Mouse (Mus musculus): ENCODE data around the gene Mfsd9. TPM values are rescaled to one million over a fixed set of nuclear protein-coding genes. Genes with fewer than 3 reads are reported as not detected.

Mfsd9 gene
- polyA plus RNA-seq, 1 experiment from 2014 or later, result 0.82 TPM

DNA sequence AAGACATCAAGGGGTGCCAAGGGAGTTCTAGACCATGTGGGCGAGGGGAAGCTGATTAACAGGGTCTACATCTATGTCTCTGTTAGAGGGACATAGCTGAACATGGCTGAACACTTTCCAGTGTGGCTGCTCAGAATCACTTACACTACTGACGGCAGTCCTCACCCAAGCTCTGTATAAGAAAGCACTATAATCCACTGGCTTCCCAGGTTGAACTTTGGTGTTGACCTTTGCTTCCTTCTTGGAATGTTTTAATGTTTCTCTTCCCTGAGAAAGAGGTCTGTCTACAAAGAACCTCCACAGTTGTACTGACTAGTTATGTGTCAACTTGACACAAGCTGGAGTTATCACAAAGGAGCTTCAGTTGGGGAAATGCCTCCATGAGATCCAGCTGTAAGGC, 14.4 kb downstream of the Mfsd9 start:
- Histone ChIP-seq H3K4me3 (replicated peaks) (no peak overlapping the region), H3K27ac (no peak overlapping the region), H3K9me3 (replicated peaks) (no peaks in the 10 kb centered on the region), H3K4me1 (replicated peaks) (peaks cover 21% of the 10 kb centered on the region), H3K9ac (no peak overlapping the region), H3K36me3 (peaks cover 27% of the 10 kb centered on the region), H3K4me2 (no peak overlapping the region), H3K27me3 (no peaks in the 10 kb centered on the region)
- WGBS (ENCODE audit: insufficient replicate concordance), result 65% methylated on average over 2 of the region's 2 CpGs
- DNase-seq (no peak), ATAC-seq (ENCODE audit: low read depth) (no peak)

DNA sequence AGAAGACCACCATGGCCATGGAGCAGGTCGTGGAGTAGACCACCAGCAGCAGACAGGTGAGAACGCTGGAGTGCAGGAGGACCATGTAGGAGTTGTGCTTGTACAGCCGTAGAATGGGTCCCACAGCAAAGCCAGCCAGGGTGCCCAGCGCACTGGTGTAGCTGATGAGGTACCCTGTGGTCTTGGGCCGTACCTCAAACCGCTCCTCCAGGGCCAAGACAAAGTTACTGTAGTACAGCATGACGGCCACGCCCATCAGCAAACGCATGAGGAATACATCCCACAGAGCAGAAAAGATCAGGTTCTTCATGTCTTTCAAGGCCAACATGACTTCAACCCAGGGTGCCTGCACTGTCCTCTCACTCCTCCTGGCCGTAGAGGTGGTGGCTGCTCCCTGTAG, 16.4 kb downstream of the Mfsd9 start:
- 84% methylated on average over 10 of the region's 10 CpGs for WGBS (ENCODE audit: insufficient replicate concordance)
- ATAC-seq (ENCODE audit: low read depth) (no peak), DNase-seq (no peak)
- Histone ChIP-seq H3K4me1 (replicated peaks) (peaks cover 29% of the 10 kb centered on the region), H3K9me3 (replicated peaks) (no peaks in the 10 kb centered on the region), H3K4me2 (0 out of 2 replicates have a peak overlapping the region, but pooled peaks have one; percentile 37), H3K27ac (no peak overlapping the region), H3K4me3 (replicated peaks) (no peak overlapping the region), H3K9ac (no peak overlapping the region), H3K27me3 (no peaks in the 10 kb centered on the region), H3K36me3 (peaks cover 15% of the 10 kb centered on the region)

DNA sequence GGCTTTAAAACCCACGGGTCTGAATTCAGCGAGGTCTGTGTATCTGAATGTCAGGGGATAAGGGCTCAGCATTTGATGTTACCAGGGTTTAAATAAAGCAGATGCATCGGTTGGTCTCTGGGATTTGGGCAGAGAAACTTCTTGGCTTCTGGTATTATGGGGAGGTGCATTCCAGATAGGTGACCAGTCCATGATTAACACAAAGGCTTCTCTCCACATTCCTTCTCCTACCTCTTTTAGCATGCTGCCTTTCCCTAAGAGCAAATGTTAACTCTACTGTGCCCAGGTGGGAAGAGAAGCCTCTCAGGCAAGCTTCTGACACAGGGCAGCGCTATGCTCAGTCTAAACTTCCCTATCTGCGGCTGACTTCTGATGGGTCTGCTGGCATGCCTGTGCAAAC, 17.3 kb downstream of the Mfsd9 start:
- no peaks in the 10 kb centered on the region for H3K9me3 ChIP-seq (replicated peaks)
- 81% methylated on average over 5 of the region's 5 CpGs for WGBS (ENCODE audit: insufficient replicate concordance)
- 0 out of 2 replicates have a peak overlapping the region, but pooled peaks have one; percentile 37 for H3K4me2 ChIP-seq
- H3K27ac ChIP-seq, result no peak overlapping the region
- peaks cover 8% of the 10 kb centered on the region; the same call in 1 of the 2 replicates for H3K36me3 ChIP-seq
- DNase-seq (no peak), ATAC-seq (ENCODE audit: low read depth) (no peak)
- H3K4me1 ChIP-seq (replicated peaks), result peaks cover 29% of the 10 kb centered on the region
- no peak overlapping the region for H3K9ac ChIP-seq
- H3K4me3 ChIP-seq (replicated peaks), result no peak overlapping the region
- H3K27me3 ChIP-seq, result no peaks in the 10 kb centered on the region

DNA sequence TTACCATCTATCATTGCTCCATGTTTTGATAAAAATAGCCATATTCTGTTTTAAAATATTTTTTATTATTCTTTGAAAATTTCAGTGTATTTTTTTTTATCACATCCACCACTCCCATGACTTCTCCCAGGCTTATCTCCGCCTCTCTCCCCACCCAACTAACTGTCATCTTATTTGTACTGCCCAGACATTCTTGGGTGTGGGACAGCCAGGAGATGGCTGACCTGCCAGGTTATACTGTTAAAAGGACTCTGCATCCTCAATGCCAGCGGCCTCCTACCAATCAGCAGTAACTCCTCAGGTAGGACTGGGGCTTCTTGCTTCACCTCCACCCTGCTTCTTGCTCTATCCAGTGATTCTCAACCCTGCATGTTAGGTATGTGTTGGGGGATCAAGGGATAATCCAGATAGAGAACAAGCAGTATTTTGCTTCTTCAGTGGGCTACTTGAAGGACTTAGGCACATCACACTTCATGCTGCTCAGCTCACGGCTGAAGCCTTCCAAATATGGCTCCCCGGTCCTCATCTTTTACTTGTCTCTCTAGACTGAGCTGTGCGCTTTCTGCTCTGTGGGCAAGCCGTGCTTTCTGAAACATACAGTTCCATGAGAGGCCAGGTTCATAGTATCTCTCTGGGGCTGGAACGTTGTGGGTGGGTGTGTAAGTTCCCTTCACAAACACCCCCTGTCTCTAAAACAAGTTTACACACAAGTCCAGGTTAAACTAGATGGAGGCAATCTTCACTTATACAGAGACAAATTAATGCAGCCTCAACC, 19.1 kb downstream of the Mfsd9 start:
- ATAC-seq (ENCODE audit: low read depth) (peak; percentile 97), DNase-seq (peak; percentile 39)
- H3K9me3 ChIP-seq (replicated peaks), result no peaks in the 10 kb centered on the region
- H3K9ac ChIP-seq, result peak overlapping the region; percentile 63
- peak overlapping the region; percentile 63 for H3K4me2 ChIP-seq
- WGBS (ENCODE audit: insufficient replicate concordance), result 61% methylated on average over 7 of the region's 7 CpGs
- peaks cover 29% of the 10 kb centered on the region for H3K4me1 ChIP-seq (replicated peaks)
- H3K4me3 ChIP-seq (replicated peaks), result peak overlapping the region; percentile 47
- peaks cover 5% of the 10 kb centered on the region; the same call in 1 of the 2 replicates for H3K36me3 ChIP-seq
- peak overlapping the region; percentile 73 for H3K27ac ChIP-seq
- 0 out of 2 replicates have a peak, but pooled peaks cover 3% of the 10 kb centered on the region for H3K27me3 ChIP-seq

DNA sequence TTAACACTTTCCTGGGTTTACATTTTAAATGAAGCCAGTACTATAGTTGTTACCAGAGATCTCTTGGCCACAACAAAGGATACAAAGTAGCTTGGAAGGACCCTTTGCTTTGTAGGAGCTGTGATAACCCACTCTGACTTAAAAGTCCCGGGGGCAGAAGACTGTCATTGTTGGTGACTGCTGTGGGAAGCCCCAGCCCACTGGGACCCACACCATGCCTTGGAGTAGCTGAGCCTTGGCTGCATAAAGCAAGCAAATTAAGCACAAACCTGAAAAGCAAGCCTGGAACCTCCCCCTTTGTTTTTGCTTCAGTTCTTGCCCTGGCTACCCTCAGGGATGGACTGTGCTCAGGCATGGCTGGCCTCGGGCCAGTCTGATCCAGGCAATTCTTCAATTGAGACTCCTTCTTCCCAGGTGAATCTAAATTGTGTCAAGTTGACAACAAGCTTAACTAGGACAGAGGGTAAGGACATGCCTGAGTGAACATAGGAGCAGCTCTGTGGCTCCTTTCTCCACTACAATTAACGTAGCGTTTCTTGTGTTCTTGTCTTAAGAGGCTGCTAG, 21.1 kb downstream of the Mfsd9 start:
- Histone ChIP-seq H3K36me3 (peaks cover 5% of the 10 kb centered on the region; the same call in 1 of the 2 replicates), H3K9ac (no peak overlapping the region), H3K9me3 (replicated peaks) (no peaks in the 10 kb centered on the region), H3K4me3 (replicated peaks) (no peak overlapping the region), H3K4me1 (replicated peaks) (peaks cover 29% of the 10 kb centered on the region), H3K27ac (no peak overlapping the region), H3K4me2 (no peak overlapping the region), H3K27me3 (0 out of 2 replicates have a peak, but pooled peaks cover 3% of the 10 kb centered on the region)
- DNase-seq (no peak), ATAC-seq (ENCODE audit: low read depth) (no peak)
- WGBS (ENCODE audit: insufficient replicate concordance), result 72% methylated on average over 4 of the region's 4 CpGs

DNA sequence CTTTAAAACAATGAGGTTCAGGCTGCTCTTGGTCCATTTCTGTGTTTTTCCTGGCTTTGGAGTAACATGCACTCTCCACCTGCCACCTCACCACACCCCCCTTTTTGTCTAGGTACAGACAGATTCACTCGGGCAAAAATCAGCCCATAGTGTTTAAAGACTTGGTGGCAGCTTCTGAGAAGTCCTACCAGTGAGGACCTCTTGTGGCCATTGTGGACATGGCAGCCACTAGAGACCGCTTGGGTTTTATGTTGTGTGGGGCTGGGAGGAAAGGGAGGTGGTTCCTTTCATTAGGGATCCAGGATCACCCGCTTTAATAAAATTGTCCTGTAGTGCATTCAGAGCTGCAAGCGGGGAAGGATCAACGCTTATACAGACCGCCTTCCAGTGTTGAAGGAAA, 21.9 kb downstream of the Mfsd9 start:
- ATAC-seq (ENCODE audit: low read depth) (no peak), DNase-seq (peak; percentile 21)
- Histone ChIP-seq H3K4me3 (replicated peaks) (no peak overlapping the region), H3K4me2 (no peak overlapping the region), H3K27ac (no peak overlapping the region), H3K4me1 (replicated peaks) (peaks cover 24% of the 10 kb centered on the region), H3K9me3 (replicated peaks) (no peaks in the 10 kb centered on the region), H3K36me3 (peaks cover 1% of the 10 kb centered on the region; the same call in 1 of the 2 replicates), H3K9ac (no peak overlapping the region), H3K27me3 (0 out of 2 replicates have a peak, but pooled peaks cover 3% of the 10 kb centered on the region)
- 29% methylated on average over 6 of the region's 6 CpGs for WGBS (ENCODE audit: insufficient replicate concordance)

DNA sequence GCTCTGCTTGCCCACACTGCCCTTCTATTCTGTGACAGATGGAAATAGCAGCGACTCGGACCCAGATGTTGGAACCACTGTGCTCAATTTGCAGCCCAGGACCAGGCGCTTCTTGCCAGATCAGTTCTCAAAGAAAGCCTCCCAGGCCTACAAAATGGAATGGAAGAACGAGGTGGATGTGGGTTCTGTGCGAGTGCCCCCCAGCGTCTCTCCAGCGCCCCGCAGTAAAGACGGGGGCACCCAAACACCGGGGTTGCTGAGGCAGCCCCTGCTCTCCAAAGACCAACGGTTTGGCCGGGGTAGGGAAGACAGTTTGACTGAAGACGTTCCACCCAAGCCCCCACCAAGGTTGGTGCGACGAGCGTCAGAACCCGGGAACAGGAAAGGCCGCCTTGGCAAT, 22.9 kb downstream of the Mfsd9 start:
- no peak overlapping the region for H3K4me2 ChIP-seq
- WGBS (ENCODE audit: insufficient replicate concordance), result 70% methylated on average over 18 of the region's 18 CpGs
- no peak overlapping the region for H3K4me3 ChIP-seq (replicated peaks)
- H3K36me3 ChIP-seq, result no peaks in the 10 kb centered on the region
- no peak for DNase-seq
- 0 out of 2 replicates have a peak, but pooled peaks cover 3% of the 10 kb centered on the region for H3K27me3 ChIP-seq
- H3K4me1 ChIP-seq (replicated peaks), result peaks cover 15% of the 10 kb centered on the region
- H3K9ac ChIP-seq, result no peak overlapping the region
- ATAC-seq (ENCODE audit: low read depth), result no peak
- H3K9me3 ChIP-seq (replicated peaks), result no peaks in the 10 kb centered on the region
- no peak overlapping the region for H3K27ac ChIP-seq

DNA sequence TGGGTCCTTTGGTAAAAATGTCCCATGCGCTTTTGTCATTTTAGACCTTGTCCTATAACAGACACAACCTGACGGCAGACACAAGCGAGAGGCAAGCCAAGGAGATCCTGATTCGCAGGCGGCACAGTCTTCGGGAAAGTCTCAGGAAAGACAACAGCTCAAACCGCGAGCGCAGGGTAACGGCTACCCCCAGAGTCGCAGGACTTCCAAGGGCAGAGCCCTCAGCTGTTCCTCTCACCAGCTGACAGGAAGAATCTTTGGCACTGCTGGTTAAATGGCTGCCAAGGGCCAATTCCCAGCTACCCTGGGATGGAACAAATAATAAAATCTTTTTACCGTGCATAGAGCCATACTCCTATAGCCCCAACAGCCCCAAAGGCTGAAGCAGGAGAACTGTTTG, 25.0 kb downstream of the Mfsd9 start:
- ATAC-seq (ENCODE audit: low read depth) (no peak), DNase-seq (no peak)

DNA sequence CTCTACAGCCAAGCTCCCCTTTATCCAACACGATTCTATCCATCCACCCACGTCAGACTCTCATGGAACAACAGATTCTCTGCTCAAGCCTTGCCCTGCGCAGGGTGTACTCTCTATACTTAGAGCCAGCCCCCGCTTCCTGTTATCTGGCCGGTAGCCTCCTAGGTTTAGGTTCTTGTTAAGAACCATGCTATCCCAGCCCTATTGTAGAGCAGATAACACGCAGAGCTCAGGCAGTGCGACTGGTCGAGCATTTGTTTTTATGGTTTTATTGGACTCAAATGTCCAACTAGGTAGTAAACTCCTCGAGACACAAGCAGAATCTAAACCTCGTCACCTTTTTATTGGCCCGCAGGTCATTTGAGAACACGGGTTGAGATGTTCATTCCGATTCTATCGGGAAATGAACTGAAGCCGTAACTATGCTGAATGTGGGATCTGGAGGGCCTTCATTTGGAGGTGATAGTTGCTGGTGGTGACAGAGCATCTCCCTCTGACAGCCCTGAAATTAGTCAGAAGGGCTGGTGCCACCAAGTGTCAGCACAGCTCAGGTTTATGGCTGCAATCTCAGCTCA, 25.7 kb downstream of the Mfsd9 start:
- DNase-seq, result no peak

More for the DNA sequence above, 25.0 kb downstream of the Mfsd9 start:
- no peak overlapping the region for H3K27ac ChIP-seq
- peaks cover 3% of the 10 kb centered on the region for H3K4me1 ChIP-seq (replicated peaks)
- no peak overlapping the region for H3K4me2 ChIP-seq
- 0 out of 2 replicates have a peak, but pooled peaks cover 3% of the 10 kb centered on the region for H3K27me3 ChIP-seq
- H3K9ac ChIP-seq, result no peak overlapping the region
- H3K9me3 ChIP-seq (replicated peaks), result no peaks in the 10 kb centered on the region
- H3K36me3 ChIP-seq, result no peaks in the 10 kb centered on the region
- WGBS (ENCODE audit: insufficient replicate concordance), result 71% methylated on average over 12 of the region's 12 CpGs
- no peak overlapping the region for H3K4me3 ChIP-seq (replicated peaks)

DNA sequence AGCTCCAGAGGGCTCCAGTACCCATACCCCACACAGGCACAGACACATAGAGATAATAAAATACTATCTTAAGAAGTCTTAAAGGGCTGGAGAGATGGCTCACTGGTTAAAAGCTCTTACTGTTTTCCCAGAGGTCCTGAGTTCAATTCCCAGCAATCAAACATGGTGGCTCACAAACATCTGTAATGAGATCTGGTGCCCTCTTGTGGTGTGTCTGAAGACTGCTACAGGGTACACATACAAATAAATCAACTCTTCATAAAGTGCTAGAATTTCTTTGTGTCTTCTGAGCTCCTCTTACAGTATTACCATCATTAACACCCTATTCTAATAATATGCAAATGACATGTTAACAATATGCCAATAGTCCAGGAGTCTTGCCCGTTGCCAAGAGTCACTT, 26.4 kb downstream of the Mfsd9 start:
- 75% methylated on average over 1 of the region's 1 CpGs for WGBS (ENCODE audit: insufficient replicate concordance)
- Histone ChIP-seq H3K4me3 (replicated peaks) (no peak overlapping the region), H3K36me3 (no peaks in the 10 kb centered on the region), H3K4me1 (replicated peaks) (no peaks in the 10 kb centered on the region), H3K27me3 (0 out of 2 replicates have a peak, but pooled peaks cover 3% of the 10 kb centered on the region), H3K4me2 (no peak overlapping the region), H3K27ac (no peak overlapping the region), H3K9ac (no peak overlapping the region), H3K9me3 (replicated peaks) (no peaks in the 10 kb centered on the region)
- DNase-seq (no peak), ATAC-seq (ENCODE audit: low read depth) (no peak)

More for the DNA sequence above, 25.7 kb downstream of the Mfsd9 start:
- Histone ChIP-seq H3K27me3 (0 out of 2 replicates have a peak, but pooled peaks cover 3% of the 10 kb centered on the region), H3K4me2 (no peak overlapping the region), H3K9ac (no peak overlapping the region), H3K9me3 (replicated peaks) (no peaks in the 10 kb centered on the region), H3K4me3 (replicated peaks) (no peak overlapping the region), H3K4me1 (replicated peaks) (no peaks in the 10 kb centered on the region), H3K36me3 (no peaks in the 10 kb centered on the region), H3K27ac (no peak overlapping the region)
- 63% methylated on average over 15 of the region's 15 CpGs for WGBS (ENCODE audit: insufficient replicate concordance)
- no peak for ATAC-seq (ENCODE audit: low read depth)

DNA sequence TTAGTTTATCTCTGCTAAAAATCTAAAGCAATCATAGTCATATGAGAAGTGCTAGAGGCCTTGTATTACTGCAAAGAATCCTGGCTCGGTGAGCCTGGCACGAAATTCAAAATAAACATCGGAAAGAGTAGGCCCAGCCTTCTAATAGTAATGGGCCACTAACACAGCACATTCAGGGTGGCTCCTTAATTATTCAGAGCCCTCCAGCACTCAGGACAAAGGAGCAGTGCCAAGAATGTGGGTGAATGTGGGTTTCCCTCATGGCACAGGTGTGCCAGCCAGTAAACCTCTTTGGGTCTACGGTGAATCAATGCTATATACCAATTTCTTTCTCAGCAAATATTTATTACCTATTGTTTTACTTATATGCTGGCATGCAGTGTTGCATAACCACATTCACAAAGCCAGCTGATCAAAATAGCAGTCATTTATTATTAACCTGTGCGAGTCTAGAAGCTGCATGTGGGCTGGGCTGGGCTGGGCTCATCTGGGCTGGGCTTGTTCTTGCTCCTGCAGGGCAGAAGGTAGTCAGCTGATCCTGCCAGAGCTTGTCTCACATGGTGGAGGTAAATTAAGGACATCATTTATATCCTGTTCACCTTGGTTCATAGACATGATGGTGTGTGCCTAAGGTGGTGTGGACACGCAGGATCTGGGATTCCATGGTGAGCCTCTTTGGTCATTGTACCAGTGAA, 30.6 kb downstream of the Mfsd9 start:
- Histone ChIP-seq H3K27ac (no peak overlapping the region), H3K9me3 (replicated peaks) (no peaks in the 10 kb centered on the region), H3K4me3 (replicated peaks) (no peak overlapping the region), H3K27me3 (no peaks in the 10 kb centered on the region), H3K4me1 (replicated peaks) (no peaks in the 10 kb centered on the region), H3K9ac (no peak overlapping the region), H3K4me2 (no peak overlapping the region), H3K36me3 (no peaks in the 10 kb centered on the region)
- ATAC-seq (ENCODE audit: low read depth) (no peak), DNase-seq (no peak)
- 78% methylated on average over 6 of the region's 6 CpGs for WGBS (ENCODE audit: insufficient replicate concordance)
